Mouse (Mus musculus) MEL (cell line): ENCODE data around the gene Ubxn7. TPM values are rescaled to one million over a fixed set of nuclear protein-coding genes. Genes with fewer than 3 reads are reported as not detected.

Source experiments
- DNase-seq: peaks from one replicate; pipeline ENCODE4 v3.0.0; 2011; ENCODE audit warnings: low read depth, low spot score
- H3K27ac ChIP-seq: 2 replicates; pipeline ENCODE4 v1.5.1; 2012; ENCODE audit warnings: low read depth, mild to moderate bottlenecking, control low read depth, low read length, moderate library complexity; ENCODE audit not compliant: control insufficient read depth
- H3K27me3 ChIP-seq, 2 experiments: fragments of 150-350 bp in 1 of 2; sonication (generic) in 1 of 2; 2 replicates each; pipeline ENCODE4 v1.6.1; 2012; ENCODE audit warnings: low read length in 2 of 2, mild to moderate bottlenecking in 2 of 2, improper control_type of control experiment in 1 of 2, moderate library complexity in 1 of 2; ENCODE audit not compliant: insufficient read depth in 2 of 2, control insufficient read depth in 1 of 2
- H3K36me3 ChIP-seq, 2 experiments: 2 replicates each; pipeline ENCODE4 v1.6.1; 2012 to 2014; ENCODE audit warnings: low read length in 2 of 2, improper control_type of control experiment in 1 of 2, inconsistent platforms in 1 of 2, mild to moderate bottlenecking in 1 of 2; ENCODE audit not compliant: insufficient read depth in 2 of 2, control insufficient read depth in 1 of 2
- H3K4me1 ChIP-seq, 2 experiments: fragments of 150-350 bp in 1 of 2; sonication (generic) in 1 of 2; 2 replicates each; pipeline ENCODE4 v1.6.1; 2012; ENCODE audit warnings: low read length in 2 of 2, improper control_type of control experiment in 1 of 2, mild to moderate bottlenecking in 1 of 2; ENCODE audit not compliant: insufficient read depth in 2 of 2, control insufficient read depth in 1 of 2
- H3K4me3 ChIP-seq, 2 experiments: fragments of 150-350 bp in 1 of 2; sonication (generic) in 1 of 2; 2 replicates each; pipeline ENCODE4 v1.5.1; 2012; ENCODE audit warnings: low read depth in 2 of 2, low read length in 2 of 2, mild to moderate bottlenecking in 2 of 2, moderate library complexity in 2 of 2, control low read depth in 1 of 2, improper control_type of control experiment in 1 of 2; ENCODE audit not compliant: control insufficient read depth in 1 of 2, insufficient read depth in 1 of 2
- H3K79me2 ChIP-seq: 2 replicates; pipeline ENCODE4 v1.6.1; 2012; ENCODE audit warnings: mild to moderate bottlenecking, low read length, moderate library complexity; ENCODE audit not compliant: control insufficient read depth, poor library complexity, insufficient read depth
- H3K9ac ChIP-seq: 2 replicates; pipeline ENCODE4 v1.6.1; 2012; ENCODE audit warnings: low read depth, mild to moderate bottlenecking, control low read depth, low read length, moderate library complexity; ENCODE audit not compliant: control insufficient read depth, poor library complexity, severe bottlenecking
- H3K9me3 ChIP-seq: fragments of 150-350 bp; sonication (generic); replicated peaks from 2 replicates; pipeline ENCODE4 v1.6.1; 2012; ENCODE audit warnings: mild to moderate bottlenecking, low read length, improper control_type of control experiment, moderate library complexity; ENCODE audit not compliant: insufficient read depth
- BHLHE40 ChIP-seq: IDR thresholded peaks from 2 replicates; pipeline ENCODE4 v1.6.1; 2012; ENCODE audit warnings: low read depth, mild to moderate bottlenecking, inconsistent platforms, low read length, improper control_type of control experiment, borderline replicate concordance
- EP300 ChIP-seq, 2 experiments: IDR thresholded peaks; 2 replicates each; pipeline ENCODE4 v1.6.1; 2011; ENCODE audit warnings: improper control_type of control experiment in 2 of 2, low read length in 2 of 2, low read depth in 1 of 2, mild to moderate bottlenecking in 1 of 2
- GABPA ChIP-seq: IDR thresholded peaks from 2 replicates; pipeline ENCODE4 v1.6.1; 2012; ENCODE audit warnings: low read depth, mild to moderate bottlenecking, inconsistent platforms, low read length, improper control_type of control experiment, moderate library complexity
- GATA1 ChIP-seq: IDR thresholded peaks from 2 replicates; pipeline ENCODE4 v1.6.1; 2011; ENCODE audit warnings: low read depth, low read length, improper control_type of control experiment
- MAX ChIP-seq: IDR thresholded peaks from 2 replicates; pipeline ENCODE4 v1.6.1; 2011; ENCODE audit warnings: low read length, improper control_type of control experiment
- MXI1 ChIP-seq: IDR thresholded peaks from 2 replicates; pipeline ENCODE4 v1.6.1; 2011; ENCODE audit warnings: mild to moderate bottlenecking, low read depth, low read length, improper control_type of control experiment
- POLR2A ChIP-seq, 2 experiments: IDR thresholded peaks; 2 replicates each; pipeline ENCODE4 v1.6.1; 2011 to 2012; ENCODE audit warnings: low read length in 2 of 2, mild to moderate bottlenecking in 2 of 2, control low read depth in 1 of 2, improper control_type of control experiment in 1 of 2, low read depth in 1 of 2, moderate library complexity in 1 of 2; ENCODE audit not compliant: control insufficient read depth in 1 of 2, insufficient read depth in 1 of 2, poor library complexity in 1 of 2
- POLR2AphosphoS5 ChIP-seq: IDR thresholded peaks from 2 replicates; pipeline ENCODE4 v1.6.1; 2012; ENCODE audit warnings: low read depth, borderline replicate concordance, mild to moderate bottlenecking, inconsistent platforms, low read length, moderate library complexity, mixed read lengths
- RCOR1 ChIP-seq: IDR thresholded peaks from 2 replicates; pipeline ENCODE4 v1.6.1; 2012; ENCODE audit warnings: low read depth, mild to moderate bottlenecking, inconsistent platforms, low read length, improper control_type of control experiment
- SIN3A ChIP-seq: IDR thresholded peaks from 2 replicates; pipeline ENCODE4 v1.6.1; 2012; ENCODE audit warnings: low read length, improper control_type of control experiment, inconsistent platforms
- SMC3 ChIP-seq: IDR thresholded peaks from 2 replicates; pipeline ENCODE4 v1.6.1; 2011; ENCODE audit warnings: low read depth, low read length, improper control_type of control experiment
- ZC3H11A ChIP-seq: IDR thresholded peaks from 2 replicates; pipeline ENCODE4 v1.6.1; 2012; ENCODE audit warnings: low read depth, mild to moderate bottlenecking, inconsistent platforms, low read length, improper control_type of control experiment
- ZKSCAN1 ChIP-seq: IDR thresholded peaks from 2 replicates; pipeline ENCODE4 v1.6.1; 2012; ENCODE audit warnings: low read depth, mild to moderate bottlenecking, inconsistent platforms, low read length, improper control_type of control experiment, moderate library complexity
- ZMIZ1 ChIP-seq: IDR thresholded peaks from 2 replicates; pipeline ENCODE4 v1.6.1; 2012; ENCODE audit warnings: low read depth, mild to moderate bottlenecking, inconsistent platforms, low read length, improper control_type of control experiment, moderate library complexity
- ZNF384 ChIP-seq: IDR thresholded peaks from 2 replicates; pipeline ENCODE4 v1.6.1; 2012; ENCODE audit warnings: low read depth, mild to moderate bottlenecking, inconsistent platforms, low read length, improper control_type of control experiment
- polyA plus RNA-seq, 2 experiments: library from polyadenylated mRNA; stranded (reverse) in 1 of 2; unstranded in 1 of 2; fragments of >175 nt in 1 of 2; fragments of >200 nt in 1 of 2; gene quantifications; 2 replicates each; pipeline versions ENCODE4 v1.2.1 to v1.2.4; 2012; ENCODE audit warnings: low replicate concordance in 2 of 2, low read depth in 1 of 2; ENCODE audit not compliant: insufficient read length in 2 of 2, insufficient read depth in 1 of 2, missing spikeins in 1 of 2
- total RNA-seq: library from RNA; depleted of rRNA; stranded (reverse); fragments of 300-350 nt; gene quantifications from 2 replicates; pipeline ENCODE4 v1.2.3, GENCODE M21; 2012

The Ubxn7 gene
- total and polyA plus RNA-seq, 3 experiments: 8.1 to 51.2 (median 11.0) TPM

GRCm38 (mm10) chr16:32431047-32431591, 99.1 kb downstream of the Ubxn7 start:
- peaks cover 0 to 29% of the 10 kb centered on the region in 2 experiments; a peak in 2 of 4 replicates for H3K36me3 ChIP-seq
- peak overlapping the region; percentile 75 to 82 for H3K4me3 ChIP-seq
- peak overlapping the region; percentile 77 for H3K9ac ChIP-seq
- peak overlapping the region; percentile 43 for H3K27ac ChIP-seq
- H3K4me1 ChIP-seq: peaks cover 12 to 16% of the 10 kb centered on the region in 2 experiments
- no peak for DNase-seq
- H3K27me3 ChIP-seq: no peaks in the 10 kb centered on the region
- peaks cover 18% of the 10 kb centered on the region for H3K79me2 ChIP-seq
- TF ChIP-seq POLR2A (IDR thresholded peaks at IDR 0.05; ENCODE audit: control insufficient read depth in 1 of 2, insufficient read depth in 1 of 2, low read depth in 1 of 2, low read length in 2 of 2, poor library complexity in 1 of 2) (peak in 1 of 2 experiments; percentile 17; a peak in 1 of 4 replicates), ZKSCAN1 (no peak), MAX (peak; percentile 21; the same call in 1 of the 2 replicates)
- no peaks in the 10 kb centered on the region for H3K9me3 ChIP-seq

GRCm38 (mm10) chr16:32431926-32432325, 99.9 kb downstream of the Ubxn7 start:
- Histone ChIP-seq H3K27ac (peak overlapping the region; percentile 16; the same call in 1 of the 2 replicates), H3K79me2 (peaks cover 18% of the 10 kb centered on the region), H3K4me1 (peaks cover 17 to 20% of the 10 kb centered on the region in 2 experiments), H3K27me3 (no peaks in the 10 kb centered on the region), H3K4me3 (peak overlapping the region; percentile 20 to 82), H3K36me3 (peaks cover 0 to 36% of the 10 kb centered on the region in 2 experiments; a peak in 3 of 4 replicates), H3K9me3 (no peaks in the 10 kb centered on the region), H3K9ac (peak overlapping the region; percentile 77)
- peak; percentile 40; the same call in 1 of the 2 replicates for TF ChIP-seq SIN3A
- no peak for TF ChIP-seq GABPA
- peak; percentile 37 for DNase-seq

GRCm38 (mm10) chr16:32433138-32433537, 101.1 kb downstream of the Ubxn7 start:
- no peak for DNase-seq
- peaks cover 20 to 21% of the 10 kb centered on the region in 2 experiments for H3K4me1 ChIP-seq
- TF ChIP-seq SMC3: no peak
- no peak for TF ChIP-seq EP300 (IDR thresholded peaks at IDR 0.05; ENCODE audit: low read depth in 1 of 2, low read length in 2 of 2)
- no peak for TF ChIP-seq BHLHE40
- TF ChIP-seq MXI1: no peak
- TF ChIP-seq RCOR1: no peak
- no peak for TF ChIP-seq ZKSCAN1
- no peak for TF ChIP-seq GATA1
- TF ChIP-seq POLR2AphosphoS5: no peak
- TF ChIP-seq ZNF384: no peak
- no peak for TF ChIP-seq ZMIZ1
- no peak for TF ChIP-seq ZC3H11A
- TF ChIP-seq, all 39 proteins: peak for 0
- H3K4me3 ChIP-seq: no peak overlapping the region
- H3K9me3 ChIP-seq: no peaks in the 10 kb centered on the region
- no peaks in the 10 kb centered on the region for H3K27me3 ChIP-seq
- no peak overlapping the region for H3K9ac ChIP-seq
- no peak overlapping the region for H3K27ac ChIP-seq
- peaks cover 18% of the 10 kb centered on the region for H3K79me2 ChIP-seq
- H3K36me3 ChIP-seq: peaks cover 0 to 37% of the 10 kb centered on the region in 2 experiments; a peak in 3 of 4 replicates
